Mouse (Mus musculus): ENCODE results near the gene Ifnl2. TPM values are rescaled to one million over a fixed set of nuclear protein-coding genes. Genes with fewer than 3 reads are reported as not detected.
"Not testable (repeated sequence)": the region's sequence is repeated elsewhere in the genome, so short reads cannot be mapped to it uniquely, and the experiment has no call there.

Gene Ifnl2
- total RNA-seq (2021) = not detected

GRCm38 (mm10) chr7:28510405-28510974 is at the start of gene Ifnl2:
Gene Ifnl2 (minus strand): TSS chr7:28510455.
- DNase-seq (ENCODE audit: extremely low spot score in 1 of 2, low spot score in 2 of 2); intact Hi-C loops (cut with DNase I): not testable (repeated sequence)

GRCm38 (mm10) chr7:28558486-28558885 is 48.2 kb upstream of the Ifnl2 start:
- peak in 1 of 2 experiments; percentile 72 for DNase-seq (ENCODE audit: extremely low spot score in 1 of 2, low spot score in 2 of 2)
- intact Hi-C loops (cut with DNase I) = no loop called here

- DNase-seq (ENCODE audit: extremely low spot score in 1 of 2, low spot score in 2 of 2) = no peak
- intact Hi-C loops (cut with DNase I) = no loop called here
Observed at GRCm38 (mm10) chr7:28557708-28558107, 47.5 kb upstream of the Ifnl2 start.

GRCm38 (mm10) chr7:28557069-28557468 is 46.8 kb upstream of the Ifnl2 start:
- no peak for DNase-seq (ENCODE audit: extremely low spot score in 1 of 2, low spot score in 2 of 2)
- intact Hi-C loops (cut with DNase I) = no loop called here

GRCm38 (mm10) chr7:28555939-28556535 is 45.8 kb upstream of the Ifnl2 start:
- DNase-seq (ENCODE audit: extremely low spot score in 1 of 2, low spot score in 2 of 2) = no peak
- intact Hi-C loops (cut with DNase I) = no loop called here

GRCm38 (mm10) chr7:28553076-28553475 is 42.8 kb upstream of the Ifnl2 start:
- DNase-seq (ENCODE audit: extremely low spot score in 1 of 2, low spot score in 2 of 2) = no peak
- intact Hi-C loops (cut with DNase I) = no loop called here

GRCm38 (mm10) chr7:28547628-28548027 is 37.4 kb upstream of the Ifnl2 start:
- intact Hi-C loops (cut with DNase I) = no loop called here

GRCm38 (mm10) chr7:28547154-28547553 is 36.9 kb upstream of the Ifnl2 start, which contains the start of gene Nccrp1:
Gene Nccrp1 (minus strand): TSS chr7:28547254.
- DNase-seq (ENCODE audit: extremely low spot score in 1 of 2, low spot score in 2 of 2) = no peak
- intact Hi-C loops (cut with DNase I) = no loop called here

More at GRCm38 (mm10) chr7:28547628-28548027, 37.4 kb upstream of the Ifnl2 start:
- no peak for DNase-seq (ENCODE audit: extremely low spot score in 1 of 2, low spot score in 2 of 2)

GRCm38 (mm10) chr7:28546649-28547048 is 36.4 kb upstream of the Ifnl2 start:
- intact Hi-C loops (cut with DNase I) = no loop called here
- DNase-seq (ENCODE audit: extremely low spot score in 1 of 2, low spot score in 2 of 2) = no peak

GRCm38 (mm10) chr7:28545891-28546210 is 35.6 kb upstream of the Ifnl2 start:
- intact Hi-C loops (cut with DNase I) = no loop called here
- DNase-seq (ENCODE audit: extremely low spot score in 1 of 2, low spot score in 2 of 2) = no peak

- intact Hi-C loops (cut with DNase I) = no loop called here
- DNase-seq (ENCODE audit: extremely low spot score in 1 of 2, low spot score in 2 of 2) = no peak
Observed at GRCm38 (mm10) chr7:28545048-28545890, 35.0 kb upstream of the Ifnl2 start.

GRCm38 (mm10) chr7:28544051-28544601 is 33.9 kb upstream of the Ifnl2 start:
- DNase-seq (ENCODE audit: extremely low spot score in 1 of 2, low spot score in 2 of 2) = no peak
- intact Hi-C loops (cut with DNase I) = no loop called here

- no peak for DNase-seq (ENCODE audit: extremely low spot score in 1 of 2, low spot score in 2 of 2)
- intact Hi-C loops (cut with DNase I) = no loop called here
Observed at GRCm38 (mm10) chr7:28540526-28540925, 30.3 kb upstream of the Ifnl2 start, which contains the start of gene Sycn. Gene Sycn (plus strand): TSS chr7:28540885.

- intact Hi-C loops (cut with DNase I); DNase-seq (ENCODE audit: extremely low spot score in 1 of 2, low spot score in 2 of 2): not testable (repeated sequence)
Observed at GRCm38 (mm10) chr7:28538886-28539285, 28.6 kb upstream of the Ifnl2 start.

- no peak for DNase-seq (ENCODE audit: extremely low spot score in 1 of 2, low spot score in 2 of 2)
- intact Hi-C loops (cut with DNase I) = no loop called here
Observed at GRCm38 (mm10) chr7:28532005-28532404, 21.8 kb upstream of the Ifnl2 start.

- DNase-seq (ENCODE audit: extremely low spot score in 1 of 2, low spot score in 2 of 2) = peak in 1 of 2 experiments; percentile 84
- intact Hi-C loops (cut with DNase I) = loop anchor here (5.0 kb wide), 1 partner anchor 81 kb away; no protein-coding TSS in a partner anchor
Observed at GRCm38 (mm10) chr7:28527922-28528719, 17.9 kb upstream of the Ifnl2 start.

- intact Hi-C loops (cut with DNase I); DNase-seq (ENCODE audit: extremely low spot score in 1 of 2, low spot score in 2 of 2): not testable (repeated sequence)
Observed at GRCm38 (mm10) chr7:28522536-28522935, 12.3 kb upstream of the Ifnl2 start, which contains the start of gene Ifnl3. Gene Ifnl3 (plus strand): TSS chr7:28522836.

- DNase-seq (ENCODE audit: extremely low spot score in 1 of 2, low spot score in 2 of 2) = no peak
- intact Hi-C loops (cut with DNase I) = no loop called here
Observed at GRCm38 (mm10) chr7:28511441-28511840, 1.2 kb upstream of the Ifnl2 start.

- intact Hi-C loops (cut with DNase I); DNase-seq (ENCODE audit: extremely low spot score in 1 of 2, low spot score in 2 of 2): not testable (repeated sequence)
Observed at GRCm38 (mm10) chr7:28509121-28509520, 1.1 kb downstream of the Ifnl2 start.

All from left cerebral cortex, postnatal 10 days (tissue).